Mouse (Mus musculus): ENCODE measurements around the gene Itpripl2. TPM values are rescaled to one million over a fixed set of nuclear protein-coding genes. Genes with fewer than 3 reads are reported as not detected.

Itpripl2 gene
- polyA plus RNA-seq, 1 experiment from 2014 or later = 0.87 TPM

- Histone ChIP-seq H3K36me3 (no peaks in the 10 kb centered on the region), H3K27ac (replicated peaks) (no peak overlapping the region), H3K4me2 (no peak overlapping the region), H3K27me3 (no peaks in the 10 kb centered on the region), H3K9ac (no peak overlapping the region), H3K4me3 (no peak overlapping the region), H3K4me1 (replicated peaks) (peaks cover 4% of the 10 kb centered on the region), H3K9me3 (no peaks in the 10 kb centered on the region)
- 56% methylated on average over 4 of the region's 4 CpGs for WGBS
- no peak for ATAC-seq (ENCODE audit: low FRiP score, low read depth)
Observed at GRCm38 (mm10) chr7:118453722-118454121, 38.1 kb downstream of the Itpripl2 start.

GRCm38 (mm10) chr7:118452940-118453339 is 38.8 kb downstream of the Itpripl2 start:
- Histone ChIP-seq H3K4me2 (no peak overlapping the region), H3K27me3 (no peaks in the 10 kb centered on the region), H3K4me3 (no peak overlapping the region), H3K36me3 (no peaks in the 10 kb centered on the region), H3K9ac (no peak overlapping the region), H3K27ac (replicated peaks) (no peak overlapping the region), H3K4me1 (replicated peaks) (peaks cover 12% of the 10 kb centered on the region), H3K9me3 (no peaks in the 10 kb centered on the region)
- no peak for ATAC-seq (ENCODE audit: low FRiP score, low read depth)
- 45% methylated on average over 2 of the region's 2 CpGs for WGBS

GRCm38 (mm10) chr7:118448134-118448967 is 43.4 kb downstream of the Itpripl2 start, which contains the start of gene Syt17:
Syt17 (minus strand) TSS chr7:118448222.
- H3K9ac ChIP-seq = peak within 1 kb of the TSS; percentile 62
- no peaks in the 10 kb centered on the region for H3K36me3 ChIP-seq
- H3K4me1 ChIP-seq (replicated peaks) = peaks cover 25% of the 10 kb centered on the region
- H3K4me2 ChIP-seq = peak within 1 kb of the TSS; percentile 87
- WGBS = 1% methylated on average over 58 of the region's 58 CpGs
- no peak within 1 kb of the TSS for H3K27ac ChIP-seq (replicated peaks)
- peak; percentile 75 for ATAC-seq (ENCODE audit: low FRiP score, low read depth)
- no peaks in the 10 kb centered on the region for H3K9me3 ChIP-seq
- 0 out of 2 replicates have a peak, but pooled peaks cover 3% of the 10 kb centered on the region for H3K27me3 ChIP-seq
- H3K4me3 ChIP-seq = peak within 1 kb of the TSS; percentile 53

- Histone ChIP-seq H3K4me3 (peak overlapping the region; percentile 53), H3K27ac (replicated peaks) (no peak overlapping the region), H3K36me3 (no peaks in the 10 kb centered on the region), H3K4me2 (peak overlapping the region; percentile 87), H3K9ac (peak overlapping the region; percentile 62), H3K4me1 (replicated peaks) (peaks cover 28% of the 10 kb centered on the region), H3K9me3 (no peaks in the 10 kb centered on the region), H3K27me3 (0 out of 2 replicates have a peak, but pooled peaks cover 3% of the 10 kb centered on the region)
- WGBS = under 1% methylated on average over 65 of the region's 65 CpGs
- ATAC-seq (ENCODE audit: low FRiP score, low read depth) = peak; percentile 58
Observed at GRCm38 (mm10) chr7:118447291-118448133, 44.3 kb downstream of the Itpripl2 start.

- H3K9ac ChIP-seq = no peak overlapping the region
- H3K9me3 ChIP-seq = no peaks in the 10 kb centered on the region
- H3K4me1 ChIP-seq (replicated peaks) = peaks cover 26% of the 10 kb centered on the region
- H3K27me3 ChIP-seq = 0 out of 2 replicates have a peak, but pooled peaks cover 3% of the 10 kb centered on the region
- WGBS = 74% methylated on average over 7 of the region's 7 CpGs
- ATAC-seq (ENCODE audit: low FRiP score, low read depth) = no peak
- H3K36me3 ChIP-seq = no peaks in the 10 kb centered on the region
- no peak overlapping the region for H3K27ac ChIP-seq (replicated peaks)
- no peak overlapping the region for H3K4me2 ChIP-seq
- no peak overlapping the region for H3K4me3 ChIP-seq
Observed at GRCm38 (mm10) chr7:118443895-118444485, 47.8 kb downstream of the Itpripl2 start.

GRCm38 (mm10) chr7:118443371-118443770 is 48.4 kb downstream of the Itpripl2 start:
- peak overlapping the region; percentile 20 for H3K4me2 ChIP-seq
- 4% methylated on average over 9 of the region's 9 CpGs for WGBS

GRCm38 (mm10) chr7:118441535-118441934 is 50.2 kb downstream of the Itpripl2 start:
- 85% methylated on average over 6 of the region's 6 CpGs for WGBS
- Histone ChIP-seq H3K27me3 (no peaks in the 10 kb centered on the region), H3K36me3 (no peaks in the 10 kb centered on the region), H3K9me3 (no peaks in the 10 kb centered on the region), H3K27ac (replicated peaks) (no peak overlapping the region), H3K4me1 (replicated peaks) (peaks cover 5% of the 10 kb centered on the region; the same call in 1 of the 2 replicates), H3K4me2 (no peak overlapping the region), H3K4me3 (no peak overlapping the region), H3K9ac (no peak overlapping the region)
- ATAC-seq (ENCODE audit: low FRiP score, low read depth) = no peak

More at GRCm38 (mm10) chr7:118443371-118443770, 48.4 kb downstream of the Itpripl2 start:
- H3K9ac ChIP-seq = no peak overlapping the region
- no peak for ATAC-seq (ENCODE audit: low FRiP score, low read depth)
- H3K27ac ChIP-seq (replicated peaks) = no peak overlapping the region
- H3K36me3 ChIP-seq = no peaks in the 10 kb centered on the region
- H3K4me3 ChIP-seq = no peak overlapping the region
- H3K4me1 ChIP-seq (replicated peaks) = peaks cover 20% of the 10 kb centered on the region
- H3K9me3 ChIP-seq = no peaks in the 10 kb centered on the region
- H3K27me3 ChIP-seq = 0 out of 2 replicates have a peak, but pooled peaks cover 3% of the 10 kb centered on the region

- no peaks in the 10 kb centered on the region for H3K36me3 ChIP-seq
- ATAC-seq (ENCODE audit: low FRiP score, low read depth) = no peak
- no peak overlapping the region for H3K9ac ChIP-seq
- H3K9me3 ChIP-seq = no peaks in the 10 kb centered on the region
- H3K4me2 ChIP-seq = no peak overlapping the region
- WGBS = 60% methylated on average over 7 of the region's 7 CpGs
- H3K27ac ChIP-seq (replicated peaks) = no peak overlapping the region
- H3K4me1 ChIP-seq (replicated peaks) = no peaks in the 10 kb centered on the region
- H3K27me3 ChIP-seq = no peaks in the 10 kb centered on the region
- no peak overlapping the region for H3K4me3 ChIP-seq
Observed at GRCm38 (mm10) chr7:118437101-118437802, 54.5 kb downstream of the Itpripl2 start.

Other genes with a start within 250 kb of the Itpripl2 start
- gene Smg1, start 248.3 kb downstream of the Itpripl2 start, polyA plus RNA-seq (2015; fragmentation: Nextera tagmentation; extraction: Ambion mirVana) = 16.5 and 21.2 TPM in 2 replicates
- 21.3 and 21.9 TPM in 2 replicates for gene Syt17, start 43.8 kb downstream of the Itpripl2 start, polyA plus RNA-seq (2015; fragmentation: Nextera tagmentation; extraction: Ambion mirVana)
- gene Coq7, start 41.4 kb upstream of the Itpripl2 start, polyA plus RNA-seq (2015; fragmentation: Nextera tagmentation; extraction: Ambion mirVana) = 100 and 101 TPM in 2 replicates
- gene Tmc7, start 92.8 kb upstream of the Itpripl2 start, polyA plus RNA-seq (2015; fragmentation: Nextera tagmentation; extraction: Ambion mirVana) = 6.7 and 6.9 TPM in 2 replicates
- gene Tmc5, start 105.3 kb upstream of the Itpripl2 start, polyA plus RNA-seq (2015; fragmentation: Nextera tagmentation; extraction: Ambion mirVana) = 0.12 and 0.14 TPM in 2 replicates
- gene Gde1, start 213.8 kb upstream of the Itpripl2 start, polyA plus RNA-seq (2015; fragmentation: Nextera tagmentation; extraction: Ambion mirVana) = 209 and 212 TPM in 2 replicates
- 26.2 and 27.0 TPM in 2 replicates for gene Ccp110, start 220.6 kb upstream of the Itpripl2 start, polyA plus RNA-seq (2015; fragmentation: Nextera tagmentation; extraction: Ambion mirVana)
- 92.4 and 94.4 TPM in 2 replicates for gene Vps35l, start 248.3 kb upstream of the Itpripl2 start, polyA plus RNA-seq (2015; fragmentation: Nextera tagmentation; extraction: Ambion mirVana)